Mouse (Mus musculus) hindbrain, embryonic 16.5 days (tissue): ENCODE measurements at regions not wholly inside any gene's neighbourhood (a gene's known extent, or its start where the extent isn't known, plus 50 kb on each side); places are given as distances from the start of the nearest gene placed in this dataset.

Experiments
- ATAC-seq: fragments of 200-750 bp; cut with Nextera tagmentation; 2 replicates; pipeline ENCODE4 v1.8.0; 2017; ENCODE audit warnings: moderate TSS enrichment, moderate library complexity
- H3K27ac ChIP-seq: fragments of 300-500 bp; sonication (generic); 2 replicates; pipeline ENCODE4 v1.5.1; 2014; ENCODE audit warnings: low read depth, mild to moderate bottlenecking, control low read depth, low read length, moderate library complexity
- H3K27me3 ChIP-seq: fragments of 300-500 bp; sonication (generic); replicated peaks from 2 replicates; pipeline ENCODE4 v1.6.1; 2014; ENCODE audit warnings: low read length; ENCODE audit not compliant: control insufficient read depth, insufficient read depth
- H3K36me3 ChIP-seq: fragments of 300-500 bp; sonication (generic); 2 replicates; pipeline ENCODE4 v1.6.1; 2014; ENCODE audit warnings: mild to moderate bottlenecking, low read length, moderate library complexity, mixed read lengths; ENCODE audit not compliant: control insufficient read depth, insufficient read depth
- H3K4me1 ChIP-seq: fragments of 300-500 bp; sonication (generic); 2 replicates; pipeline ENCODE4 v1.6.1; 2014; ENCODE audit warnings: low read depth, low read length; ENCODE audit not compliant: control insufficient read depth, insufficient read depth
- H3K4me2 ChIP-seq: fragments of 300-500 bp; sonication (generic); 2 replicates; pipeline ENCODE4 v1.6.1; 2014; ENCODE audit warnings: mild to moderate bottlenecking, low read length, control low read depth, moderate library complexity
- H3K4me3 ChIP-seq: fragments of 300-500 bp; sonication (generic); 2 replicates; pipeline ENCODE4 v1.5.1; 2014; ENCODE audit warnings: mild to moderate bottlenecking, low read length, control low read depth, moderate library complexity
- H3K9ac ChIP-seq: fragments of 300-500 bp; sonication (generic); 2 replicates; pipeline ENCODE4 v1.6.1; 2014; ENCODE audit warnings: low read depth, mild to moderate bottlenecking, control low read depth, low read length, moderate library complexity
- H3K9me3 ChIP-seq: fragments of 300-500 bp; sonication (generic); 2 replicates; pipeline ENCODE4 v1.6.1; 2014; ENCODE audit warnings: mild to moderate bottlenecking, low read length, moderate library complexity; ENCODE audit not compliant: control insufficient read depth
- WGBS: fragments of 180-500 bp; shearing (Covaris S2); extraction: QIAGEN DNeasy Blood & Tissue Kit; methylation state at CpG from one replicate; pipeline ENCODE4 v1.1.7; 2014; 5-methylcytosine and 5-hydroxymethylcytosine counted together

- 74% methylated on average over 6 of the region's 6 CpGs for whole genome bisulfite sequencing
- no peak overlapping the region for H3K27ac ChIP-seq
- H3K36me3 ChIP-seq, result no peaks in the 10 kb centered on the region
- H3K4me2 ChIP-seq, result no peak overlapping the region
- ATAC-seq, result no peak
- no peaks in the 10 kb centered on the region for H3K4me1 ChIP-seq
- no peak overlapping the region for H3K4me3 ChIP-seq
- H3K9me3 ChIP-seq, result no peaks in the 10 kb centered on the region
- no peaks in the 10 kb centered on the region for H3K27me3 ChIP-seq
- H3K9ac ChIP-seq, result no peak overlapping the region
These were observed 230.8 kb downstream of the Gm4791 start for GRCm38 (mm10) chr9:47229296-47229695.

GRCm38 (mm10) chr9:47240950-47241349 is 242.4 kb downstream of the Gm4791 start:
- Histone ChIP-seq H3K9me3 (0 out of 2 replicates have a peak, but pooled peaks cover 3% of the 10 kb centered on the region), H3K9ac (no peak overlapping the region), H3K36me3 (no peaks in the 10 kb centered on the region), H3K27ac (no peak overlapping the region), H3K4me3 (no peak overlapping the region), H3K4me1 (no peaks in the 10 kb centered on the region), H3K27me3 (no peaks in the 10 kb centered on the region), H3K4me2 (no peak overlapping the region)
- 79% methylated on average over 8 of the region's 8 CpGs for WGBS
- ATAC-seq, result no peak

DNA sequence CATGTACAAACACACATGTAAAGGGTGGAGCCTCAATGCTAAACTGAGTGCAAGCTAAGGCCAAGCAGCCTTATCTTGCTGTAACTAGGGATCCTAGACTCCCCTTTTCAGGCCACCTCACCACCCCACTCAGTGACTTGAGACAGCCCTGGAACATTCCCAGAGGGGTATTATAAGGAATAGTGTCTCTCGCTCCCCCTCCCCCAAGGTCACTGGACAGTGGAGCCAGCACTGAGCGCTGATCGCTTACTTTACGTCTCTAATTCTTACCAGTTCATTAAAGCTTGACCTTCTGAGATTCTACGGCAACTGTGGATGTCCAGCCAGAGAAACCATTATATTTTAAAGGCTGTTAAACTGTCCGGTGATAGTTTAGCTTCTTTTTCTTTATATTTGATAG is 243.5 kb downstream of the Gm4791 start:
- ATAC-seq, result no peak
- H3K4me2 ChIP-seq, result no peak overlapping the region
- H3K36me3 ChIP-seq, result no peaks in the 10 kb centered on the region
- H3K4me3 ChIP-seq, result no peak overlapping the region
- H3K4me1 ChIP-seq, result no peaks in the 10 kb centered on the region
- 83% methylated on average over 6 of the region's 6 CpGs for WGBS
- no peaks in the 10 kb centered on the region for H3K27me3 ChIP-seq
- H3K9me3 ChIP-seq, result 0 out of 2 replicates have a peak, but pooled peaks cover 3% of the 10 kb centered on the region
- no peak overlapping the region for H3K9ac ChIP-seq
- no peak overlapping the region for H3K27ac ChIP-seq

DNA sequence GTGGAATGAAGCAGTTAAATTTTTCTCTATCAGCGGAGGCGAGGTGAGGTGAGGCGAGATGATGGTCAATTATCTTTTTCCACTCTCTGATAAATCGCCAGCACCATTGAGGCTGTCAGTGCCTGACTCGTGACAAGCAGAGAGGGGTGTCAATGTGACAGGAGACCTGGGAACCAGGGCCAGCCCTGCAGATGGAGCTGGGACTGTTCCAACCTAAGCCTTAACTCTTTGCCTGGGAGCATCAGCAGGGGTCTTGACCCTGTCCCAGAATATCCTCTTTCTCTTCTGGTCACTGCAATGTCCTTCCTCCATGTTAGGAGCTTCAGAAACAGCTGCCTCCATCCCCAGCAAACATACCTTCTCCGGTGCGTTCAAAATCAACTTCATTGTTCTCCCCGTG is 244.0 kb downstream of the Gm4791 start:
- Histone ChIP-seq H3K36me3 (no peaks in the 10 kb centered on the region), H3K4me2 (no peak overlapping the region), H3K4me1 (no peaks in the 10 kb centered on the region), H3K9me3 (0 out of 2 replicates have a peak, but pooled peaks cover 3% of the 10 kb centered on the region), H3K4me3 (no peak overlapping the region), H3K27ac (no peak overlapping the region), H3K9ac (no peak overlapping the region), H3K27me3 (no peaks in the 10 kb centered on the region)
- WGBS, result 63% methylated on average over 8 of the region's 8 CpGs
- ATAC-seq, result no peak

DNA sequence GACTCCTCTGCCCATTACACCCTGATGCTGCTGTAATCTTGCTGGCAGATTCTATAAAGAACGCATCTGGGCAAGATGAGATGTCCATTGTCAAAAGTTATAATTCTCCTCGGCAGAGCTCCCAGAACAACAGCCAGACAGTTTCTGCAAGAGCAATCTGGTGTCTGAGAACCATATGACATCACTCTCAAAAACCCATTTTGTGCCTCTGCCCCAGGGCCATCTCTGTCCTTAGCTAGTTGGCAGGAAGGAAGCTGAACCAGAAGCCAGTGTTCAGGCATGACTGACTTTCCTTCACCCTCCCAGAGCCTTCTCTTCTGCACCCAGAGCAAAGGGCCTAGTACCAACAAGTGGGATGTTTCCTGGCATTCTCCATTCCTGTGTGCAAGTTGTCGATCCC is 250.5 kb downstream of the Gm4791 start:
- Histone ChIP-seq H3K36me3 (no peaks in the 10 kb centered on the region), H3K9ac (no peak overlapping the region), H3K27ac (no peak overlapping the region), H3K4me2 (no peak overlapping the region), H3K4me3 (no peak overlapping the region), H3K4me1 (no peaks in the 10 kb centered on the region), H3K9me3 (0 out of 2 replicates have a peak, but pooled peaks cover 3% of the 10 kb centered on the region), H3K27me3 (no peaks in the 10 kb centered on the region)
- 71% methylated on average over 3 of the region's 3 CpGs for WGBS
- ATAC-seq, result no peak

- H3K9ac ChIP-seq, result no peak overlapping the region
- H3K27me3 ChIP-seq, result no peaks in the 10 kb centered on the region
- H3K4me2 ChIP-seq, result no peak overlapping the region
- no peaks in the 10 kb centered on the region for H3K4me1 ChIP-seq
- no peak overlapping the region for H3K27ac ChIP-seq
- WGBS, result 100% methylated on average over 2 of the region's 2 CpGs
- H3K36me3 ChIP-seq, result no peaks in the 10 kb centered on the region
- ATAC-seq, result no peak
- H3K9me3 ChIP-seq, result no peaks in the 10 kb centered on the region
- no peak overlapping the region for H3K4me3 ChIP-seq
These were observed 252.6 kb downstream of the Gm4791 start for GRCm38 (mm10) chr9:47251160-47251559.

DNA sequence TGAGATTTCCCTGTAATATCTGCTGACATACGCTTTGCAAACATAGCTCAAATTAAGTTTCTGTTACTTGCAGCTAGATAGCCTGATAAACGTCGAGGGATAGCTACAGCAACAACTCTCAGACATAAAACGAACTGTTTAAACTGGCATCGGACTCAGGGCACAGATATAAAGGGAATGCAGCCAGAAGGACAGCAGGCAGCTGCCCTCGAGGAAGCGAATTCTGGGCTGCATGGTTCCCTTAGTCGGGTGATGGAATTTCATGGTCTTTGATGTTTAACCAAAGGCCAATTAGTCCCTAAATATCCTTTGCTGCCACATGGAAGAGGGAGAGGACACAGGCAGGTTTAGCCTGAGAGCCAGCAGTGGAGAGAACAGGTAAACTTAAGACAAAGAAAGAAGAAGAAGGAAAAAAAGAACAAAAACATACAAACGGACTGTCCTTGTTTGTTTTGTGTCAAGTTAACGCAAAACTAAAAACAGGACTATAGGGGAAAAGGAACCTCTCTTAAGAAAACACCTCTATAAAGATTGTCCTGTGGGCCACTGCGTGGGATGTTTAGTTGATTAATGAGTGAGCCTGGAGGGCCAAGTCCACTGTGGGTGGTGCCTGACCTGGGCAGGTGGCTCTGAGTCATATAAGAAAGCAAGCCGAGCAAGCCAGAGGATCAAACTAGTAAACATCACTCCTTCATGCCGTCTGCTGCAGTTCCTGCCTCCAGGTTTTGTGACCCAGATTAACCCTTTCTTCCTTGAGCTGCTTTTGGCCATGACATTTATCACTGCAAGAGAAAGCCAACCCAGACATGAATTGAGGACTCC is 255.5 kb downstream of the Gm4791 start:
- no peak for ATAC-seq
- Histone ChIP-seq H3K4me2 (no peak overlapping the region), H3K4me3 (no peak overlapping the region), H3K36me3 (no peaks in the 10 kb centered on the region), H3K27me3 (no peaks in the 10 kb centered on the region), H3K4me1 (no peaks in the 10 kb centered on the region), H3K27ac (no peak overlapping the region), H3K9ac (no peak overlapping the region), H3K9me3 (no peaks in the 10 kb centered on the region)
- 51% methylated on average over 13 of the region's 13 CpGs for WGBS

GRCm38 (mm10) chr9:47265946-47266490 is 264.0 kb upstream of the Cadm1 start:
- H3K27ac ChIP-seq, result no peak overlapping the region
- no peak overlapping the region for H3K4me2 ChIP-seq
- WGBS, result 47% methylated on average over 9 of the region's 9 CpGs
- H3K4me3 ChIP-seq, result no peak overlapping the region
- H3K27me3 ChIP-seq, result no peaks in the 10 kb centered on the region
- peak; percentile 72 for ATAC-seq
- no peaks in the 10 kb centered on the region for H3K9me3 ChIP-seq
- no peaks in the 10 kb centered on the region for H3K36me3 ChIP-seq
- H3K9ac ChIP-seq, result no peak overlapping the region
- peaks cover 7% of the 10 kb centered on the region; the same call in 1 of the 2 replicates for H3K4me1 ChIP-seq

- no peak overlapping the region for H3K4me2 ChIP-seq
- no peaks in the 10 kb centered on the region for H3K36me3 ChIP-seq
- no peaks in the 10 kb centered on the region for H3K27me3 ChIP-seq
- WGBS, result 30% methylated on average over 12 of the region's 12 CpGs
- no peak overlapping the region for H3K27ac ChIP-seq
- H3K4me3 ChIP-seq, result no peak overlapping the region
- H3K9ac ChIP-seq, result no peak overlapping the region
- H3K9me3 ChIP-seq, result no peaks in the 10 kb centered on the region
- peaks cover 9% of the 10 kb centered on the region for H3K4me1 ChIP-seq
- ATAC-seq, result peak; percentile 52; the same call in 1 of the 2 replicates
These were observed 253.5 kb upstream of the Cadm1 start for GRCm38 (mm10) chr9:47276303-47277005.
